ENCODE assay signal across 7 mouse cellular contexts in genomic region chr5:18360956-18361355, GRCm38 (mm10). TPM values are rescaled to one million over a fixed set of nuclear protein-coding genes. Genes with fewer than 3 reads are reported as not detected.
A peak's percentile ranks its signal among the peaks of the same experiment; 100 is the strongest.
DNase-seq lines count a peak whose midpoint lies in the region; ATAC-seq lines count a peak whose summit lies in the region.

No protein-coding gene starts in this region.

- H3K9me3 ChIP-seq in lung, embryonic 15.5 days, result no peaks in the 10 kb centered on the region
- H3K9me3 ChIP-seq in forebrain, embryonic 11.5 days (ENCODE audit: control insufficient read depth, low read length), result no peaks in the 10 kb centered on the region
- no peaks in the 10 kb centered on the region for H3K9me3 ChIP-seq in limb, embryonic 13.5 days
- no peaks in the 10 kb centered on the region for H3K9me3 ChIP-seq in stomach, embryonic 16.5 days (replicated peaks; ENCODE audit: control insufficient read depth, low read length)

- H3K4me2 ChIP-seq in lung, embryonic 15.5 days, result peak overlapping the region; percentile 88
- H3K4me2 ChIP-seq in forebrain, embryonic 11.5 days (ENCODE audit: low read depth, low read length, severe bottlenecking), result peak overlapping the region; percentile 96
- peak overlapping the region; percentile 94 for H3K4me2 ChIP-seq in limb, embryonic 13.5 days (replicated peaks)
- H3K4me2 ChIP-seq in stomach, embryonic 16.5 days (ENCODE audit: low read depth, low read length), result peak overlapping the region; percentile 94

- DNase-seq in lung, postnatal 4 days, result no peak
- DNase-seq in forebrain, embryonic 11.5 days (ENCODE audit: low spot score), result no peak
- DNase-seq in thymus, postnatal 4 days, result no peak
- no peak for DNase-seq in layer of hippocampus, postnatal 25 days (ENCODE audit: extremely low spot score in 1 of 2, low spot score in 1 of 2)

- no peak for ATAC-seq in lung, embryonic 15.5 days (ENCODE audit: borderline replicate concordance, extremely low read depth, low FRiP score, low TSS enrichment)
- ATAC-seq in forebrain, embryonic 11.5 days (replicated peaks; ENCODE audit: low FRiP score), result no peak
- no peak for ATAC-seq in limb, embryonic 13.5 days (ENCODE audit: low FRiP score, low read depth)
- ATAC-seq in stomach, embryonic 16.5 days (ENCODE audit: insufficient read depth, low FRiP score), result no peak

- H3K36me3 ChIP-seq in lung, embryonic 15.5 days, result no peaks in the 10 kb centered on the region
- no peaks in the 10 kb centered on the region for H3K36me3 ChIP-seq in forebrain, embryonic 11.5 days (ENCODE audit: control insufficient read depth, insufficient read depth, low read length)
- no peaks in the 10 kb centered on the region for H3K36me3 ChIP-seq in limb, embryonic 13.5 days
- no peaks in the 10 kb centered on the region for H3K36me3 ChIP-seq in stomach, embryonic 16.5 days (ENCODE audit: control insufficient read depth, insufficient read depth, low read length)

- WGBS in lung, embryonic 15.5 days, result 26% methylated on average over 6 of the region's 6 CpGs
- WGBS in forebrain, embryonic 11.5 days, result 22% methylated on average over 6 of the region's 6 CpGs
- WGBS in limb, embryonic 13.5 days, result 20% methylated on average over 6 of the region's 6 CpGs
- WGBS in stomach, embryonic 16.5 days, result 40% methylated on average over 6 of the region's 6 CpGs

- H3K27ac ChIP-seq in lung, embryonic 15.5 days, result no peak overlapping the region
- no peak overlapping the region for H3K27ac ChIP-seq in forebrain, embryonic 11.5 days (ENCODE audit: low read depth, low read length)
- H3K27ac ChIP-seq in limb, embryonic 13.5 days, result no peak overlapping the region
- no peak overlapping the region for H3K27ac ChIP-seq in stomach, embryonic 16.5 days (ENCODE audit: low read length)

- peak overlapping the region; percentile 92 for H3K4me3 ChIP-seq in lung, embryonic 15.5 days
- H3K4me3 ChIP-seq in forebrain, embryonic 11.5 days (ENCODE audit: low read depth, low read length), result peak overlapping the region; percentile 69; the same call in 1 of the 2 replicates
- H3K4me3 ChIP-seq in limb, embryonic 13.5 days, result peak overlapping the region; percentile 81
- H3K4me3 ChIP-seq in stomach, embryonic 16.5 days (replicated peaks; ENCODE audit: low read length), result peak overlapping the region; percentile 86

- H3K27me3 ChIP-seq in lung, embryonic 15.5 days, result no peaks in the 10 kb centered on the region
- H3K27me3 ChIP-seq in forebrain, embryonic 11.5 days (ENCODE audit: control insufficient read depth, insufficient read depth, low read length), result peaks cover 2% of the 10 kb centered on the region; the same call in 1 of the 2 replicates
- peaks cover 3% of the 10 kb centered on the region; the same call in 1 of the 2 replicates for H3K27me3 ChIP-seq in limb, embryonic 13.5 days
- no peaks in the 10 kb centered on the region; the same call in 1 of the 2 replicates for H3K27me3 ChIP-seq in stomach, embryonic 16.5 days (ENCODE audit: control insufficient read depth, insufficient read depth, low read length)

- H3K4me1 ChIP-seq in lung, embryonic 15.5 days, result peaks cover 13% of the 10 kb centered on the region
- H3K4me1 ChIP-seq in forebrain, embryonic 11.5 days (replicated peaks; ENCODE audit: control insufficient read depth, insufficient read depth, low read length), result peaks cover 1% of the 10 kb centered on the region; the same call in 1 of the 2 replicates
- H3K4me1 ChIP-seq in limb, embryonic 13.5 days, result peaks cover 17% of the 10 kb centered on the region
- 0 out of 2 replicates have a peak, but pooled peaks cover 5% of the 10 kb centered on the region for H3K4me1 ChIP-seq in stomach, embryonic 16.5 days (ENCODE audit: control insufficient read depth, insufficient read depth, low read length)

- peak overlapping the region; percentile 68; the same call in 1 of the 2 replicates for H3K9ac ChIP-seq in lung, embryonic 15.5 days
- peak overlapping the region; percentile 75; the same call in 1 of the 2 replicates for H3K9ac ChIP-seq in forebrain, embryonic 11.5 days (ENCODE audit: low read length)
- peak overlapping the region; percentile 67 for H3K9ac ChIP-seq in limb, embryonic 13.5 days
- H3K9ac ChIP-seq in stomach, embryonic 16.5 days (ENCODE audit: low read length), result peak overlapping the region; percentile 85

RNA-seq across cellular contexts. Expression of gene Gnai1, which starts 0.8 kb away (rescaled TPM):
- polyA plus RNA-seq in lung, embryonic 15.5 days (2015; fragmentation: Nextera tagmentation; extraction: Ambion mirVana), result 43.4 and 44.8 TPM in 2 replicates
- 16.0 and 17.9 TPM in 2 replicates for polyA plus RNA-seq in forebrain, embryonic 11.5 days (2014; fragmentation: Nextera tagmentation; extraction: Ambion mirVana)
- 21.1 and 22.5 TPM in 2 replicates for polyA plus RNA-seq in limb, embryonic 13.5 days (2015; fragmentation: Nextera tagmentation; extraction: Ambion mirVana)
- 21.2 and 22.8 TPM in 2 replicates for polyA plus RNA-seq in stomach, embryonic 16.5 days (2015; fragmentation: Nextera tagmentation; extraction: Ambion mirVana)
- total RNA-seq in layer of hippocampus, postnatal 25 days (2021), result 100 to 1,000 TPM; 153 to 174 TPM
